Mouse (Mus musculus) kidney, adult 2 months (tissue): ENCODE data around the gene Ap4s1.

Source experiments
- CTCF ChIP-seq: fragments of 200-500 bp; conservative IDR thresholded peaks from 2 replicates; pipeline ENCODE4 v1.5.1; 2011; ENCODE audit warnings: low read depth, mild to moderate bottlenecking, control low read depth, low read length, moderate library complexity, mixed read lengths; ENCODE audit not compliant: insufficient read depth, insufficient read length
- POLR2A ChIP-seq: fragments of 200-500 bp; IDR thresholded peaks from one replicate; pipeline ENCODE4 v1.6.1; 2011; ENCODE audit warnings: low read depth, low read length, control low read depth

DNA sequence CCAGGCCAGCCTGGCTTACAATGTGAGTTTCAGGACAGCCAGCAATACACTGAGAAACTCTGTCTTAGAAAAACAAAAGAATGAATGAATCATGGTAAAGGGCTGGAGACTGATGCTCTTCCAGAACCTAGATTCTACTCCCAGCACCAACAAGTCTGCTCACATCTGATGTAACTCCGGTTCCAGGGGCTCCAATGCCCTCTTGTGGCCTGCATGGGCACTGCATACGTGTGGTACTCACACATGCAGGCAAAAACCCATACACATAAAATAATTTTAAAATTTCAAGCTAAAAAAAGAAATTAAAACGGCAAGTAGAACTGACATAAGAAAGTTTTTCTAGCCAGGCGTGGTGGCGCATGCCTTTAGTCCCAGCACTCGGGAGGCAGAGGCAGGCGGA, 94.0 kb downstream of the Ap4s1 start:
- TF ChIP-seq POLR2A (no peak), CTCF (peak; percentile 63)
